Mouse (Mus musculus): ENCODE data around the gene Thumpd3. TPM values are rescaled to one million over a fixed set of nuclear protein-coding genes. Genes with fewer than 3 reads are reported as not detected.
A peak's percentile ranks its signal among the peaks of the same experiment; 100 is the strongest.

Gene Thumpd3
- polyA plus RNA-seq, 1 experiment from 2014 or later: 58.8 TPM

DNA sequence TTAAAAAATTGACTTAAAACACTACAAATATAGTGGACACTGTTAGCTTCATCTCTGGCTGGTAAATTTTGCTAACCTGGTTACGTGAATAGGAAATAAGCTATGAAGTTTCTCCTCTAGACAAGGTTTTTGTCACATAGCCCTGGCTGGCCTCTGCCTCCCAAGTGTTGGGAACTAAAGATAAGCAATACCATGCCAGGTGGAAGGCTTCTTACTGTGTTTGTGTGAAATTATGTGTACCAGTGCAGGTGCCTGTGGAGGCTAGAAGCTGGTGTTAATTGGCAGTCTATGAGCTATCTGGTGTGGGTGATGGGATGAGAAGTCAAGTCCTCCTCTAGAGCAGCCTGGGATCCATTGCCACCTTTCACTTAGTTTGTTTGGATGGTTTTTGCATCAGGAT lies 23.1 kb downstream of the Thumpd3 start:
- Histone ChIP-seq H3K9me3 (no peaks in the 10 kb centered on the region), H3K4me2 (no peak overlapping the region), H3K36me3 (peaks cover 41% of the 10 kb centered on the region), H3K27me3 (no peaks in the 10 kb centered on the region), H3K4me1 (replicated peaks) (peaks cover 5% of the 10 kb centered on the region; the same call in 1 of the 2 replicates), H3K9ac (no peak overlapping the region), H3K4me3 (no peak overlapping the region), H3K27ac (no peak overlapping the region)
- 98% methylated on average over 1 of the region's 1 CpGs for WGBS
- no peak for ATAC-seq (ENCODE audit: low FRiP score)

GRCm38 (mm10) chr6:113075261-113075660 lies 29.2 kb downstream of the Thumpd3 start:
- no peak for ATAC-seq (ENCODE audit: low FRiP score)
- Histone ChIP-seq H3K9me3 (no peaks in the 10 kb centered on the region), H3K27me3 (no peaks in the 10 kb centered on the region), H3K4me3 (peak overlapping the region; percentile 83), H3K4me1 (replicated peaks) (peaks cover 41% of the 10 kb centered on the region), H3K4me2 (peak overlapping the region; percentile 88), H3K9ac (peak overlapping the region; percentile 96), H3K36me3 (no peaks in the 10 kb centered on the region), H3K27ac (peak overlapping the region; percentile 100)
- 36% methylated on average over 3 of the region's 3 CpGs for WGBS

- Histone ChIP-seq H3K36me3 (no peaks in the 10 kb centered on the region), H3K9me3 (no peaks in the 10 kb centered on the region), H3K4me3 (peak overlapping the region; percentile 83), H3K9ac (peak overlapping the region; percentile 96), H3K4me2 (peak overlapping the region; percentile 88), H3K27ac (peak overlapping the region; percentile 100), H3K27me3 (no peaks in the 10 kb centered on the region), H3K4me1 (replicated peaks) (peaks cover 43% of the 10 kb centered on the region)
- ATAC-seq (ENCODE audit: low FRiP score): peak; percentile 89
- under 1% methylated on average over 42 of the region's 55 CpGs for WGBS
These were observed 30.1 kb downstream of the Thumpd3 start for GRCm38 (mm10) chr6:113076012-113076685.

- H3K4me1 ChIP-seq (replicated peaks): peaks cover 49% of the 10 kb centered on the region
- 1% methylated on average over 50 of the region's 91 CpGs for WGBS
- H3K27me3 ChIP-seq: no peaks in the 10 kb centered on the region
These were observed 30.9 kb downstream of the Thumpd3 start, which contains the start of gene Setd5 for GRCm38 (mm10) chr6:113076686-113077516. TSS of gene Setd5 (plus strand) at chr6:113077365.

GRCm38 (mm10) chr6:113077569-113078030 lies 31.6 kb downstream of the Thumpd3 start:
- ATAC-seq (ENCODE audit: low FRiP score): no peak
- peak overlapping the region; percentile 96 for H3K9ac ChIP-seq
- H3K4me2 ChIP-seq: peak overlapping the region; percentile 99
- H3K36me3 ChIP-seq: no peaks in the 10 kb centered on the region
- H3K4me1 ChIP-seq (replicated peaks): peaks cover 56% of the 10 kb centered on the region
- no peaks in the 10 kb centered on the region for H3K9me3 ChIP-seq
- H3K4me3 ChIP-seq: peak overlapping the region; percentile 83
- no peaks in the 10 kb centered on the region for H3K27me3 ChIP-seq
- under 1% methylated on average over 28 of the region's 28 CpGs for WGBS
- peak overlapping the region; percentile 100 for H3K27ac ChIP-seq

More at GRCm38 (mm10) chr6:113076686-113077516, 30.9 kb downstream of the Thumpd3 start, which contains the start of gene Setd5:
- H3K27ac ChIP-seq: peak within 1 kb of the TSS; percentile 100
- H3K4me3 ChIP-seq: peak within 1 kb of the TSS; percentile 83
- peak within 1 kb of the TSS; percentile 96 for H3K9ac ChIP-seq
- ATAC-seq (ENCODE audit: low FRiP score): peak; percentile 95
- no peaks in the 10 kb centered on the region for H3K36me3 ChIP-seq
- no peaks in the 10 kb centered on the region for H3K9me3 ChIP-seq
- H3K4me2 ChIP-seq: peak within 1 kb of the TSS; percentile 99

- under 1% methylated on average over 18 of the region's 18 CpGs for WGBS
- H3K4me1 ChIP-seq (replicated peaks): peaks cover 61% of the 10 kb centered on the region
- no peaks in the 10 kb centered on the region for H3K36me3 ChIP-seq
- no peaks in the 10 kb centered on the region for H3K27me3 ChIP-seq
- H3K9me3 ChIP-seq: no peaks in the 10 kb centered on the region
- peak overlapping the region; percentile 96 for H3K9ac ChIP-seq
- H3K4me3 ChIP-seq: peak overlapping the region; percentile 83
- no peak for ATAC-seq (ENCODE audit: low FRiP score)
- peak overlapping the region; percentile 100 for H3K27ac ChIP-seq
- peak overlapping the region; percentile 99 for H3K4me2 ChIP-seq
These were observed 32.2 kb downstream of the Thumpd3 start for GRCm38 (mm10) chr6:113078031-113078721.

DNA sequence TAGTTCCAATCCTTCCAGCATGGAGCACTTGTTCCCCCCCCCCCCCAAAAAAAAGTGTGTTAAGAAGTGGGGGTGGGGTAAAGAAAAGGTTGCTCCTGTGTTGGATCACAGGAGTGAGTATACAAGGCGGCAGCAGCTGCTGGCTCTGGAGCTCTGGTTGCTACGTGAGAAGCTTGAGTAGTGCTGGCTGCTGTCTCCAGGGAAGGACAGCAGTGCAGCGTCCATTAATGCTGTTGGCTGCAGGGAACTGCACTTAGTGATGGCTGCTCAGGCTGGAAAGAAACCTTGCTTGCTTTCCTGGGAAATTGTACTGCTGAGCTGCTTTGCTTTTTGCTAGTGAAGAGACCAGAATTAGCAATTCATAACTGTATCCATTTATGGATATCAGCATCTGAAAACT lies 33.5 kb downstream of the Thumpd3 start:
- peak overlapping the region; percentile 71 for H3K9ac ChIP-seq
- peak overlapping the region; percentile 83 for H3K4me3 ChIP-seq
- H3K9me3 ChIP-seq: no peaks in the 10 kb centered on the region
- no peaks in the 10 kb centered on the region for H3K36me3 ChIP-seq
- peak overlapping the region; percentile 99 for H3K4me2 ChIP-seq
- H3K4me1 ChIP-seq (replicated peaks): peaks cover 59% of the 10 kb centered on the region
- no peak for ATAC-seq (ENCODE audit: low FRiP score)
- no peaks in the 10 kb centered on the region for H3K27me3 ChIP-seq
- 0% methylated on average over 3 of the region's 3 CpGs for WGBS
- peak overlapping the region; percentile 82 for H3K27ac ChIP-seq

- peak overlapping the region; percentile 82 for H3K27ac ChIP-seq
- H3K4me3 ChIP-seq: 0 out of 2 replicates have a peak overlapping the region, but pooled peaks have one; percentile 7
- no peaks in the 10 kb centered on the region for H3K9me3 ChIP-seq
- 14% methylated on average over 6 of the region's 6 CpGs for WGBS
- H3K9ac ChIP-seq: peak overlapping the region; percentile 65
- H3K4me2 ChIP-seq: peak overlapping the region; percentile 44
- H3K36me3 ChIP-seq: no peaks in the 10 kb centered on the region
- H3K27me3 ChIP-seq: no peaks in the 10 kb centered on the region
- no peak for ATAC-seq (ENCODE audit: low FRiP score)
- peaks cover 46% of the 10 kb centered on the region for H3K4me1 ChIP-seq (replicated peaks)
These were observed 36.2 kb downstream of the Thumpd3 start for GRCm38 (mm10) chr6:113082229-113082628.

DNA sequence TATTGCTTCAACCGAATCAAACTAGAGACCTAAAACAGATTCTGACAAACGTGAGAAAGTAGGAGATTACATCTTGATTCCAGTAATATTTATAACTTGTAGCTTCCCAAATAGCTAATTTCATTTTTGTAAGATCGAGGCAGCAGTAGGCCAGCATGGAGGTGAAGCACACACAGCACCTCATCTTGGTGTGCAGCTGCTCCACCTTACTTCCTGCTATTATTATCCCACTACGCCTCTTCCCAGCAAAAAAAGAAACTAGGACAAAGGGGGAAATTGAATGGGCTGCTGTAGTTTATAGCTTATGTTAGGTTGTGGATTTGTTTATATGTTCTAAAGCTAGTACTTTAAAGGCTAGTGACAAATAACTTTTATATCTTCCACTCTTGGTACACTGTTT lies 38.6 kb downstream of the Thumpd3 start:
- no peak overlapping the region for H3K4me3 ChIP-seq
- H3K4me2 ChIP-seq: no peak overlapping the region
- 62% methylated on average over 4 of the region's 4 CpGs for WGBS
- no peak overlapping the region for H3K9ac ChIP-seq
- no peaks in the 10 kb centered on the region for H3K36me3 ChIP-seq
- peaks cover 31% of the 10 kb centered on the region for H3K4me1 ChIP-seq (replicated peaks)
- H3K9me3 ChIP-seq: no peaks in the 10 kb centered on the region
- no peaks in the 10 kb centered on the region for H3K27me3 ChIP-seq
- no peak overlapping the region for H3K27ac ChIP-seq
- no peak for ATAC-seq (ENCODE audit: low FRiP score)

DNA sequence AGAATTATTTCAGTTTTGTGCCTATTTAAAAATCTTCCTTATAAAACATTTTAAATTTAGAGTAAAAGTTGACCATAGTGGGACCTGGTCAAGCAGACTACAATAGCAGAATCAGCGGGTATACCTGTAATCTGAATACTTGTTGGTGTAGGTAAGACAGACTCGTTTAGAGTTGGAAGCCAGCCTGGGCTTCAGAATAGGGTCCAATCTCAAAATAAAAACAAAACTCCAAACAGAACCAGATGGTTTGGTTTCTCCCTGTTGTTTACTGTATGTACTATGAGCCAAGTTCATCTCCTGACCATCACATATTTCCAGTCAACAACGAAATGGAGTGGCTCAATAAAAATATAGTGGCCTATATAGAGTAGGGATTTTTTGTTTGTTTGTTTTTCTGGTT lies 47.2 kb downstream of the Thumpd3 start:
- H3K4me3 ChIP-seq: no peak overlapping the region
- H3K4me1 ChIP-seq (replicated peaks): no peaks in the 10 kb centered on the region
- H3K4me2 ChIP-seq: no peak overlapping the region
- no peaks in the 10 kb centered on the region for H3K9me3 ChIP-seq
- H3K9ac ChIP-seq: no peak overlapping the region
- H3K27me3 ChIP-seq: no peaks in the 10 kb centered on the region
- H3K27ac ChIP-seq: no peak overlapping the region
- no peaks in the 10 kb centered on the region for H3K36me3 ChIP-seq
- WGBS: 89% methylated on average over 3 of the region's 3 CpGs
- ATAC-seq (ENCODE audit: low FRiP score): no peak

DNA sequence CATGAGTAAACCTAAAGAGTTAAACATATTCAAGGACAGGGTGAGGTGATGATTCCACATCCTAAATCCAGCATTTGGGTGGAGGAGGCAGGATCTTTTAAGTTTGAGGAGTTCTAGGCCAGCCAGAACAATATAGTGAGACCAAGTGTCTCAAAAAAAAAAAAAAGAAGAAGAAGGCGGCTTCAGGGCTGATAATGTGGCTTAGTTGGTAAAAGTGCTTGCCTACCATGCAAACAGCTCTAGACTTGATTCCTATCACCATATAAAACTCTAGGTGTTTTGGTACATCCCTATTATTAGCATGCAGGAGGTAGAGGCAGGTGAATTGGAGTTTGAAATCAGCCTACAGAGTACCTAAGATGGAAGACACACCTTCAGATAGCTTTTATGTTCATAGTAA lies 49.5 kb downstream of the Thumpd3 start:
- Histone ChIP-seq H3K4me1 (replicated peaks) (peaks cover 6% of the 10 kb centered on the region), H3K36me3 (no peaks in the 10 kb centered on the region), H3K4me2 (no peak overlapping the region), H3K27me3 (no peaks in the 10 kb centered on the region), H3K9me3 (no peaks in the 10 kb centered on the region), H3K9ac (no peak overlapping the region), H3K4me3 (no peak overlapping the region), H3K27ac (no peak overlapping the region)
- no peak for ATAC-seq (ENCODE audit: low FRiP score)
- 97% methylated on average over 1 of the region's 1 CpGs for WGBS

GRCm38 (mm10) chr6:113097662-113098061 lies 51.6 kb downstream of the Thumpd3 start:
- H3K9ac ChIP-seq: no peak overlapping the region
- H3K4me3 ChIP-seq: no peak overlapping the region
- 88% methylated on average over 5 of the region's 5 CpGs for WGBS
- no peaks in the 10 kb centered on the region for H3K36me3 ChIP-seq
- no peaks in the 10 kb centered on the region for H3K27me3 ChIP-seq
- no peak for ATAC-seq (ENCODE audit: low FRiP score)
- H3K27ac ChIP-seq: no peak overlapping the region
- H3K4me1 ChIP-seq (replicated peaks): peaks cover 6% of the 10 kb centered on the region
- no peak overlapping the region for H3K4me2 ChIP-seq
- H3K9me3 ChIP-seq: no peaks in the 10 kb centered on the region

Data from hindbrain, embryonic 13.5 days (tissue).